Mouse (Mus musculus) bone marrow macrophage, adult 2 months (primary cell): Measurements from ENCODE around the gene Ulk3. TPM values are rescaled to one million over a fixed set of nuclear protein-coding genes. Genes with fewer than 3 reads are reported as not detected.

Source experiments
- H3K27ac ChIP-seq: 2 replicates; pipeline ENCODE4 v1.5.1; 2012; ENCODE audit warnings: low read depth, low read length; ENCODE audit not compliant: insufficient read depth
- H3K4me1 ChIP-seq: 2 replicates; pipeline ENCODE4 v1.6.1; 2012; ENCODE audit warnings: low read length; ENCODE audit not compliant: control insufficient read depth, insufficient read depth
- H3K4me3 ChIP-seq: 2 replicates; pipeline ENCODE4 v1.5.1; 2012; ENCODE audit warnings: mild to moderate bottlenecking, low read length, moderate library complexity; ENCODE audit not compliant: insufficient read depth
- CTCF ChIP-seq: IDR thresholded peaks from 2 replicates; pipeline ENCODE4 v1.5.1; 2012; ENCODE audit warnings: low read depth, mild to moderate bottlenecking, low read length, moderate library complexity
- POLR2A ChIP-seq: IDR thresholded peaks from 2 replicates; pipeline ENCODE4 v1.6.1; 2012; ENCODE audit warnings: mild to moderate bottlenecking, low read depth, low read length, borderline replicate concordance
- polyA plus RNA-seq: library from polyadenylated mRNA; stranded (reverse); fragments of >200 nt; gene quantifications from 2 replicates; pipeline ENCODE4 v1.2.4, GENCODE M21; 2012; ENCODE audit not compliant: missing spikeins, insufficient read depth, insufficient read length

Gene Ulk3
- polyA plus RNA-seq, 1 experiment, result 17.2 TPM

GRCm38 (mm10) chr9:57553119-57553518 is 36.1 kb upstream of the Ulk3 start:
- Histone ChIP-seq H3K4me1 (peaks cover 26% of the 10 kb centered on the region), H3K27ac (no peak overlapping the region), H3K4me3 (no peak overlapping the region)
- TF ChIP-seq POLR2A (no peak), CTCF (no peak)

GRCm38 (mm10) chr9:57554753-57555152 is 34.5 kb upstream of the Ulk3 start:
- H3K4me3 ChIP-seq, result no peak overlapping the region
- H3K4me1 ChIP-seq, result peaks cover 39% of the 10 kb centered on the region
- no peak overlapping the region for H3K27ac ChIP-seq
- TF ChIP-seq POLR2A, result no peak
- no peak for TF ChIP-seq CTCF

- TF ChIP-seq CTCF (no peak), POLR2A (no peak)
- Histone ChIP-seq H3K4me3 (no peak overlapping the region), H3K4me1 (peaks cover 40% of the 10 kb centered on the region), H3K27ac (peak overlapping the region; percentile 83)
Observed at GRCm38 (mm10) chr9:57557215-57557614, 32.0 kb upstream of the Ulk3 start.

- H3K4me1 ChIP-seq, result peaks cover 50% of the 10 kb centered on the region
Observed at GRCm38 (mm10) chr9:57558625-57559024, 30.6 kb upstream of the Ulk3 start.

GRCm38 (mm10) chr9:57559568-57559967 is 29.7 kb upstream of the Ulk3 start:
- Histone ChIP-seq H3K4me3 (no peak overlapping the region), H3K4me1 (peaks cover 50% of the 10 kb centered on the region), H3K27ac (no peak overlapping the region)
- TF ChIP-seq POLR2A (no peak), CTCF (no peak)

More at GRCm38 (mm10) chr9:57558625-57559024, 30.6 kb upstream of the Ulk3 start:
- TF ChIP-seq POLR2A, result no peak
- TF ChIP-seq CTCF, result no peak
- peak overlapping the region; percentile 56 for H3K27ac ChIP-seq
- H3K4me3 ChIP-seq, result no peak overlapping the region

- Histone ChIP-seq H3K4me3 (peak overlapping the region; percentile 73), H3K27ac (no peak overlapping the region), H3K4me1 (peaks cover 55% of the 10 kb centered on the region)
- TF ChIP-seq CTCF, result no peak
- no peak for TF ChIP-seq POLR2A
Observed at GRCm38 (mm10) chr9:57560263-57560662, 29.0 kb upstream of the Ulk3 start.

- Histone ChIP-seq H3K4me1 (peaks cover 57% of the 10 kb centered on the region), H3K27ac (peak within 1 kb of the TSS; percentile 82), H3K4me3 (peak within 1 kb of the TSS; percentile 73)
- TF ChIP-seq CTCF, result no peak
- no peak for TF ChIP-seq POLR2A
Observed at GRCm38 (mm10) chr9:57560861-57561710, 28.2 kb upstream of the Ulk3 start, which contains the start of gene Scamp2. Gene Scamp2 (plus strand): TSS chr9:57560943.

GRCm38 (mm10) chr9:57561711-57562099 is 27.5 kb upstream of the Ulk3 start:
- Histone ChIP-seq H3K4me1 (peaks cover 62% of the 10 kb centered on the region), H3K4me3 (peak overlapping the region; percentile 73), H3K27ac (peak overlapping the region; percentile 82)
- no peak for TF ChIP-seq POLR2A
- TF ChIP-seq CTCF, result no peak

GRCm38 (mm10) chr9:57562896-57563372 is 26.3 kb upstream of the Ulk3 start:
- Histone ChIP-seq H3K4me1 (peaks cover 55% of the 10 kb centered on the region), H3K27ac (0 out of 2 replicates have a peak overlapping the region, but pooled peaks have one; percentile 16), H3K4me3 (peak overlapping the region; percentile 8; the same call in 1 of the 2 replicates)
- TF ChIP-seq CTCF, result no peak
- TF ChIP-seq POLR2A, result no peak

- TF ChIP-seq CTCF (no peak), POLR2A (no peak)
- H3K4me3 ChIP-seq, result no peak overlapping the region
- no peak overlapping the region for H3K27ac ChIP-seq
- peaks cover 42% of the 10 kb centered on the region for H3K4me1 ChIP-seq
Observed at GRCm38 (mm10) chr9:57564609-57565008, 24.6 kb upstream of the Ulk3 start.
